Mouse (Mus musculus) T-cell, adult 2 months (primary cell): Measurements from ENCODE around the gene Gzmk.

ENCODE experiments used
- DNase-seq: peaks from one replicate; pipeline ENCODE4 v3.0.0; 2022; ENCODE audit warnings: low spot score

Gzmk gene

GRCm38 (mm10) chr13:113202184-113202583, 23.5 kb downstream of the Gzmk start:
- DNase-seq = no peak

- DNase-seq = no peak
Measured at GRCm38 (mm10) chr13:113201631-113202030, 24.1 kb downstream of the Gzmk start.

GRCm38 (mm10) chr13:113200726-113201125, 25.0 kb downstream of the Gzmk start:
- no peak for DNase-seq

- DNase-seq = no peak
Measured at GRCm38 (mm10) chr13:113199331-113199730, 26.4 kb downstream of the Gzmk start.

- DNase-seq = peak; percentile 19
Measured at GRCm38 (mm10) chr13:113197872-113198502, 27.7 kb downstream of the Gzmk start.

- DNase-seq = no peak
Measured at GRCm38 (mm10) chr13:113196808-113197674, 28.7 kb downstream of the Gzmk start.

- DNase-seq = no peak
Measured at GRCm38 (mm10) chr13:113183720-113184119, 42.0 kb downstream of the Gzmk start.

- no peak for DNase-seq
Measured at GRCm38 (mm10) chr13:113183310-113183709, 42.4 kb downstream of the Gzmk start.

- no peak for DNase-seq
Measured at GRCm38 (mm10) chr13:113174162-113174561, 51.5 kb downstream of the Gzmk start.

- no peak for DNase-seq
Measured at GRCm38 (mm10) chr13:113170256-113170655, 55.5 kb downstream of the Gzmk start.

- DNase-seq = no peak
Measured at GRCm38 (mm10) chr13:113168018-113168534, 57.6 kb downstream of the Gzmk start.

GRCm38 (mm10) chr13:113164252-113165005, 61.3 kb downstream of the Gzmk start:
- no peak for DNase-seq

- no peak for DNase-seq
Measured at GRCm38 (mm10) chr13:113151556-113151955, 74.2 kb downstream of the Gzmk start.

GRCm38 (mm10) chr13:113139597-113139996, 86.1 kb downstream of the Gzmk start:
- no peak for DNase-seq

- DNase-seq = no peak
Measured at GRCm38 (mm10) chr13:113129974-113130373, 95.7 kb downstream of the Gzmk start.
